Mouse (Mus musculus): Measurements from ENCODE around the gene Caprin2.
"Not testable (repeated sequence)": the region's sequence is repeated elsewhere in the genome, so short reads cannot be mapped to it uniquely, and the experiment has no call there.

Caprin2 gene

DNA sequence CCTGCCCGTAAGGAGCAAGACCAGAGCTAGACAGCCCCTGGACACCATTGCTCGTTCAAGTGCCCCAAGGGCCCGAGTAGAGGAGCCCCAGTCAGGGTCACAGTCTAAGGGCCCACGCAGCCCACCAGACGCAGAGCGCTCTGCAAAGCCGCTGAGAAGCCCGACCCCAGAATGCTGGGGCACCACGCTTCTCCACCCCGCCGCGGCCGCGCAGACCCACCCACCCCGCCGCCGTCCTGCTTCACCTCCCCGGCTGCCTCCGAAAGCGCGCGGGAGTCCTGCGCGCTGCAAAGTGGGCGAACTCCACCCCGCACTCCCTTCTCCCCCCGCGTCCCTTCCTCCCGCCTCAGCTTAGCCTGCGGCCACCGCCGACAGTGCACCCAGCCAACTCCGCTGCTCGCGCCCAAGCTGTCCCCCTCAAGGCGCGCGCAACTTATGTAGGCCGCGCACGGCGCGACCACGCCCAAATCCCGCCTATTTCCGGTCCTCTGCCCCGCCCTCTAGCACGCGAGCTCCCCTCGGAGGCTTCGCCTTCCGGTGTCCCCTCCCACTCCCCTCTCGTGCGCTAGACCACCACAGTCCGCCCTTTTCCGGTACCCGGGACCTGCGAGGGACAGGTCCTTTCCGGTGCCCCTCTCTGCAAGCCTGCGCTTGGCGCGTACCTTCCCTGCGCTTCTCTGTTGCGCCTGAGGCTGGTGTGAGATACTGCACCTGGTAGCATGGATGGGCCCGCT is at the start of gene Caprin2:
TSS of gene Caprin2 (minus strand) at position 465 of the 734 bp plus-strand sequence.
- peak; percentile 96 for ATAC-seq (ENCODE audit: insufficient number of reproducible peaks, low FRiP score, low TSS enrichment)

DNA sequence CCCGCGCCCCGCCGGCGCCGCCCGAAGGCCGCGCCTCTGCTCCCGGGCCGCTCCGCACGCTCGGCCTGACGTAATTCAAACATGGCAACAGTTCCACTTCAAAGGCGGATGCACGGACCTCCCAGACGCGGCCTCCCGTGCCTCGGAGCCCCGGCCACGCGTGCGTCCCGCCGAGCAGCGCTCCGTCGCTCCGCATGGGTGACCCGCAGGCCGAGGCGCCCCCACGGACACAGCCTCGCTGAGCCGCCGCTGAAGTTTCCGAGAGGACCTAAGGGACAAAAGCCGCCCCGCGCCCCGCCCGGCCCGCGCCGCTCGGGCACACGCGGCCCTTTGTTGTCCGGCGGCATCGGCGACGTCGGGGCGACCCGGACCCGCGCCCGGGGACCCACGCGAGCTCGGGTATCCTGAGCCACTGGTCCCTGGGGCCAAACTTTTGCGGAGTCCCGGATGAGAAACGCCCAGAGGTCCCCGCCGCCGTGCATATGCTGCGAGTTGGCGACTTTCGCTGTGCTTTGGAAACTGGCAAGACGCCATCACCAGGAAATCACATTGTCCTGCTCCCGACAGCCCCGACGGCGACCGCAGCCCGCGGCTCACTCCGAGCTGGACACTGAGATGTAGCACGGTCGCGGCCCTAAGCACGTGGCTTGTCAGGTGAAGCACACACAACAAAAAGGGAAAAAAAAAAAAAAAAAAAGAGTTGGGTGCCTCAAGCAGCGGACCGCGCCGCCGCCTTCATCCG is 48.9 kb upstream of the Caprin2 start:
- peak; percentile 17; the same call in 1 of the 2 replicates for ATAC-seq (ENCODE audit: insufficient number of reproducible peaks, low FRiP score, low TSS enrichment)

DNA sequence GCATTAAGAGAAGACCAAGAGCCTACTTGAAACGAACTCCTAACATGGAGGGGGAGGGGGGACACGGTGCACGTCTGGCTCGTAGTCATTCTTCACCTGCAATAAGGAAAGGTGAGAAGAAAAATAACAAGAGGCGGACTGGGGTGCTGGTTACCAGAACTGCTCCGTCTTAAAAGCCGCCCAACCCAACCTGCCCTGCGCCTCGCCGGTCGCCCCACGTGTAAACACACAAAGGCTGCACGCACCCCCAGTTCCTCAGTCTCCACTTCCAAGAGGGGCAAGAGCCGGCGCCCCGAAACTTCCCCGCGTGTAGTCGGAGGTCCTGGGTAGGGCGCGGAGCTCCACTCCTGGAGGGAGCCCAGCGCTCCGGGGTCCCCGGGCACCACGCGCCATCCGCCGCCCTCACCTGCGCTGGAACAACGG is 48.3 kb upstream of the Caprin2 start:
- ATAC-seq (ENCODE audit: insufficient number of reproducible peaks, low FRiP score, low TSS enrichment): no peak

DNA sequence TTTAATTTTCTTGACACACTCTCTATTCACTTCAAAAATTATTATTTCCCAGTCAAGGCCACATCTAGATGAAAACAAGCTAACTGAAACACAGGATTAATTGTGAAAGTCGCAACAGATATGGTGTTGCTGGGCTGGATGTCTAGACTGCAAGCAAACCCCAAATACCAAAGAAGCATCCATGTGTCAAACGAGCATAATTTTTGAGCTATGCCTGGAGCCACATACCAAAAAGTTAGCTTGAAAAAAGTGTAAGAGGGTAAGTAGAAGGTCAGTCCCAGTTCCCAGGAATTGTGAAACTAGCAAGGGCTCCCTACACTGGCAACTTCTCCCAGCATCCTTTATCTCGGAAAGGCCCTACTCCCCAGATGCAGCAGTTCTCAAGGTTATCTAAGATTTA is 47.7 kb upstream of the Caprin2 start:
- ATAC-seq (ENCODE audit: insufficient number of reproducible peaks, low FRiP score, low TSS enrichment): no peak

DNA sequence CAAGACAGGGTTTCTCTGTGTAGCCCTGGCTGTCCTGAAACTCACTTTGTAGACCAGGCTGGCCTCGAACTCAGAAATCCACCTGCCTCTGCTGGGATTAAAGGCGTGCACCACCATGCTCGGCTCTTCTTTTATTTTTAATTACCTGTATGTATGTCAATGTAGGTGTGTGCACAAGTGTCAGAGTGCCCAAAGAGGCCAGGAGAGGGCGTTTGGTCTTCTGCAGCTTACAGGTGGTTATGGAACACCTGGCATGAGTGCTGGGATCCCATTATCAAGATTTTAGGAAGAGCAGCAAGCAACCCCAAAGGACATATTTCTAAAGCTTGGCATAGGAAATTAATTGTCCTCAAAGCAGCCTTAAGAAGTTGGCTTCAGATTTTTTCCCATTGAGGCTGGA is 46.4 kb upstream of the Caprin2 start:
- ATAC-seq (ENCODE audit: insufficient number of reproducible peaks, low FRiP score, low TSS enrichment): no peak

DNA sequence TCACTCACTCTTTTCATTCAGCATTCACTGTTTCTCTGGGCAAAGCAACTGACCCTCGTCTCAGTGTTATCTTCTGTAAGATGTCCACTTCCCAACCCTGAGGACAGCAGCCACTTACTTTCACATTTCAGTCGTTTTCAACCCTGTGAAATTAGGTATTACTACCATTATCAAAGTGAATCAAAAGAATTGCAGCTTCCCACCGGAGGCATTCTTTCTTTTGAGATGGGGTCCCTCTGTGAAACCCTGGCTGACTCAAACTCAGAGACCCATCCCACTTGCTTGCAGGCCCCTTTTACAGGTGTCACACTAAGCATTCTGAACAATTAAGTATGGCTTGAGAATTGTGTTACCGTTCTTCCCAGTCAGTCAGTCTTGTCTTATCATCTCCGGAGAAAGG is 45.8 kb upstream of the Caprin2 start:
- ATAC-seq (ENCODE audit: insufficient number of reproducible peaks, low FRiP score, low TSS enrichment): no peak

DNA sequence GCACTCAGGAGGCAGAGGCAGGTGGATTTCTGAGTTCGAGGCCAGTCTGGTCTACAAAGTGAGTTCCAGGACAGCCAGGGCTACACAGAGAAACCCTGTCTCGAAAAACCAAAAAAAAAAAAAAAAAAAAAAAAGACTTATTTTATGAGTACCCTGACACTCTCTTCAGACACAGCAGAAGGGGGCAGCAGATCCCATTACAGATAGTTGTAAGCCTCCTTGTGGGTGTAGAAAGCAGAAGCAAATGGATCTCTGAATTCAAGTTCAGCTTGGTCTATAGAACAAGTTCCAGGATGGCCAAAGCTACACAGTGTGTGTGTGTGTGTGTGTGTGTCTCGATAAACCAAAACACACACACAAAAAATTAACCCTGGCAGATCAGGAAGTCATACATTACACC is 44.3 kb upstream of the Caprin2 start:
- not testable (repeated sequence) for ATAC-seq (ENCODE audit: insufficient number of reproducible peaks, low FRiP score, low TSS enrichment)

DNA sequence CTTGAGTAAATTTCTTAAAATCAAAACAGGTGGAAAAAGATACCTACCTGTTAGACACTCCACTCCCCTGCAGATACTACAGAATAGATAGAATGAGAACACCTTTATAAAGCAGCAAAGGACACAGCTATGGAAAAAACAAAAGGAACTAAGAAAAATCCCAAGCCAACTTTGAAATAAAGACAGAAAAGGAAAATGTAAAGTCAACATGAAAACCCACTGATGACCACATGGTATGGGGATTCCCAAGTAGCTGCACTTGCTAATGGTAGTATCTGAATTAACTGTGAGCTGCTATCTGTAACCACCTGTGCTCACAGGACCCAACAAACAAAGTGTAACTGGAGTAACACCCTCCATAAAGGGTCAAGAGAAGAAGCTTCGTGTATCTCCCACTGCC is 41.7 kb upstream of the Caprin2 start:
- ATAC-seq (ENCODE audit: insufficient number of reproducible peaks, low FRiP score, low TSS enrichment): no peak

DNA sequence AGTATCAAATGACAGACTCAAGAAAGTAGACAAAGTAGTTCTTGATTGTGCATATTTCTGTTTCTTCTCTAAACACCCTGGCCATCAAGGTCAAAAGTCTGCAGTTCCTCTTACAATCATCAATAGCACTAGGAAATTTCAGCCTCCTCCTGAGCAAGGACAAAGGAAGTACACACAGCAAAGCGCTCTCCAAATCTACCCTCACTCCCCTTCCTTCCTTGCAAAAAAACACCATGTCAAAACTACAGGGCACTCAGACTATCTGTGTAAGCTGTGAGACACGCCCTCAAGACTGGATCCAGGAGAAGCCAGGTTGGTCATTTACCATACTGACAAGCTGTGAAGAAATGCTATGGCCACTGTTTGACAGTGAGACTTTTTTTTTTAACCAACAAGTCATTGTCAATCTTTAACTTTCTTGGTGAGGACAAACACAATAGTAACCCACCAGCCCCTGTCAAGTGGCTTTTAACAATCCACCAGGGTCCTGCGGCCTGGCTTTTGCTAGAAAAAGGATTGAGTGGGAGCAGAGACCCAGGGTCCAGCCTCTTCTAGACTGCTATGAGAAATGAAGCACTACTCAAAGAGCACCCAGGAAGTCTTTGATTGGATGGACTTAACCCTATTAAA is 39.0 kb upstream of the Caprin2 start:
- no peak for ATAC-seq (ENCODE audit: insufficient number of reproducible peaks, low FRiP score, low TSS enrichment)

DNA sequence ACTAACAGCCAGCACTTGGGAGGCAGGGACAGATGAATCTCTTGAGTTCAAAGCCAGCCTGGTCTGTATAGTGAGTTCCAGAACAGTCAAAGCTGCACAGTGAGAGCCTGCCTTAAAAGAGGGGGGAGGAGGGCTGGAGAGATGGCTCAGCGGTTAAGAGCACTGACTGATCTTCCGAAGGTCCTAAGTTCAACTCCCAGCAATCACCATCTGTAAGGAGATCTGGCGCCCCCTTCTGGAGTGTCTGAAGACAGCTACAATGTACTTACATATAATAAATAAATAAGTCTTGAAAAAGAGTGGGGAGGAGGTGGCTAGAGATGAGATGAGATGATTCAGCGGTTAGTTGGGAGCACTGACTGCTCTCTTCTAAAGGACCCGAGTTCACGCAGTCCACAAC is 35.2 kb upstream of the Caprin2 start:
- no peak for ATAC-seq (ENCODE audit: insufficient number of reproducible peaks, low FRiP score, low TSS enrichment)

DNA sequence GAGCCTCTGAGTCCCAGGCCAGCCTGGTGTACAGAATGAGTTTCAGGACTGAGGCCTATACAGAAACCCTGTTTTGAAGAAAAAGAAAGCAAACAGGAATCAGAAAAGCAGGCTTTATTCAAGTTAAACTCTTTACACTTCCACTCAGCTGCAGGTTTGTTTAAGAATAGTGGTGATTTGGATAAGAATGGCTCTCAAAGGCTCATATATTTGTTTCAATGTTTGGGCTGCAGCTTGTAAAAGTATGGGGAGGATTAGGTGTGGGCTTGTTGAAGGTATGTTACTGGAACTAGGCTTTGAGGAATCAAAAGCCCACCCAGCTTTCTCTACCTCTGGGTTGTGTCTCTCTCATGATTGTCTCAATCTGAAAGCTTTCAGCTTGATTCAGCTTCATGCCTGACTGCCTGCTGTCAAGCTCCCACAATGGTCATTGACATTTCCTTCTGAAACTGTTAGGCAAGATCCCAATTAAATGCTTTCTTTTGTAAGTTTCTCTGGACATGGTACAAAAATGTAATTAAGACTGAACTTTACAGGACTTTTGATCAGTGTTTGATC is 22.9 kb upstream of the Caprin2 start:
- no peak for ATAC-seq (ENCODE audit: insufficient number of reproducible peaks, low FRiP score, low TSS enrichment)

DNA sequence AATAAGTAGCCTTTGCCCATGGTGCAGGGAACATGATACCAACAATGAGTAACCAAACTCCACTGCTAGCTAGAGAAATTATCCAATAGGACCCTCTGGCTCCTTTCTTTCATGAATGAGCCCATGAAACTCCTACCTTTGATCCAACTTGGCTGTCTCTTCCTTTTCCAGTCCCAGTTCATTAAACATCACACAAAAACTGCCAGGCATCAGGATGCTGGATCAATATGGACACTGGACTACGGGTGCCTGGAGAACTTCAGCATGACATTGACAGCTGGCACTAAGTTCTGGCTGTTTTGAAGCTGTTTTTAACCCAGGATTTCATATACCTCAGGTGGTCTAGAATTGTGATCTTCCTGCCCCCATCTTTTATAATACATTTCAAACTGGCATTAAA is 21.6 kb upstream of the Caprin2 start:
- no peak for ATAC-seq (ENCODE audit: insufficient number of reproducible peaks, low FRiP score, low TSS enrichment)

DNA sequence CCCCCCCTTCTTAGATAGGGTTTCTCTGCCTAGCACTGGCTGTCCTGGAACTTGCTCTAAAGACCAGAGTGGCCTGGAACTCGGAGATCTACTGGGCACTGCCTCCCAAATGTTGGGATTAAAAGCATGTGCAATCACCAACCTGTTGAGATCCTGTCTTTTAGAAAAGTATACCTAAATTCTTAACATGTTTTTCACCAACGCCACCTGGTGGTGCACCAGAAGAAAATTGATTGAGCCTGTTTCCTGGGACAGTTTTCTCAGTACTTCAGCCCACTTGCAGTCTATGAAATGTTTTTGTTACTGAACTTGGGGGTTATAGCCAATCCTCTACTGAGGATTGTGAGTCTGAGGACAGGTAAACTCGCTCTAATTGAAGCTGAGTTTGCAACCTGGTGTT is 20.8 kb upstream of the Caprin2 start:
- no peak for ATAC-seq (ENCODE audit: insufficient number of reproducible peaks, low FRiP score, low TSS enrichment)

DNA sequence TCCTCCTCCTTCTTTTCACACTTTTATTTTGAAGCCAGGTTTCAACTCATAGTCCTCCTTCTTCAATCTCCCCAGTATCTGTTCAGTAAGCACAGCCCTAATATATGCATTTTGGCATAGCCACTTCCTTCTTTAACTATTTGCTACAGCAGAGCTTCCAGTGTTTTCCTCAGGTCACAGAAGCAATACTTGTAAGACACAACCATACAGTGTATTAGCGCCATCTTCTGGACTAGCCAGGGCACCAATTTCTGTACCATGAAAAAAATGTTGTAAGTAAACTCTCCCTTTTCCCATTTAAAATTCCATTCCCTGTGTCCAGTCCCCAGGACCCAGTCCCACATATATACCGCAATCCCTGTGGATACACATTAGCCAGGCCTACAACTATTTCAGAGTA is 17.9 kb upstream of the Caprin2 start:
- ATAC-seq (ENCODE audit: insufficient number of reproducible peaks, low FRiP score, low TSS enrichment): peak; percentile 40; the same call in 1 of the 2 replicates

DNA sequence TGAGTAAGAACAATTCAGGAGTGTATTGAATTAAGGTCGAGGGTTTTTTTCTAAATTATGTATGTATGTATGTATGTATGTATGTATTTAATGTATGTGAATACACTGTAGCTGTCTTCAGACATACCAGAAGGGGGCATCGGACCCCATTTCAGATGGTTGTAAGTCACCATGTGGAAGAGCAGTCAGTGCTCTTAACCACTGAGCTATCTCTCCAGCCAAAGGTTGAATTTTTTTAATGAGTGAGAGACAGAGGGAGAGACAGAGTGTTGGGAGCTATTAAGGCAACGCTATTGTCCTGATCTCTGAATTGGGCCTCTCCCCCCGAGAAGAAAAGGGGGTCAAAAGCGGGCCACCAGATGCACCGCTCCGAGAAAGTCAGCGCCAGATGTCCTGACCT is 15.9 kb upstream of the Caprin2 start:
- not testable (repeated sequence) for ATAC-seq (ENCODE audit: insufficient number of reproducible peaks, low FRiP score, low TSS enrichment)

DNA sequence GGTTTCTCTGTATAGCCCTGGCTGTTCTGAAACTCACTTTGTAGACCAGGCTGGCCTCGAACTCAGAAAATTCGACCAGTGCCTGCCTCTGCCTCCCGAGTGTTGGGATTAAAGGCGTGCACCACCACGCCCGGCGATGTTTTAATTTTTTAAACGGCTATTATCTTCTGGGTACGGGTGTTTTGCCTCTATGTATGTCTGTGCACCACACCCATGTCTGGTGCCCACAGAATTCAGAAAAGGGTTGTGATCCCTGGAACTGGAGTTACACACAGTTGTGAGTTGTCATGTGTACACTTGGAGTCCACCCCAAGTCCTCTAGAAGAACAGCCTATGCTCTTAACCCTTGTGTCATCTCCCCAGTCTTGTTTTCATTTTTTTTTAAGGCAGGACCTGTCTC is 10.9 kb upstream of the Caprin2 start:
- ATAC-seq (ENCODE audit: insufficient number of reproducible peaks, low FRiP score, low TSS enrichment): no peak

DNA sequence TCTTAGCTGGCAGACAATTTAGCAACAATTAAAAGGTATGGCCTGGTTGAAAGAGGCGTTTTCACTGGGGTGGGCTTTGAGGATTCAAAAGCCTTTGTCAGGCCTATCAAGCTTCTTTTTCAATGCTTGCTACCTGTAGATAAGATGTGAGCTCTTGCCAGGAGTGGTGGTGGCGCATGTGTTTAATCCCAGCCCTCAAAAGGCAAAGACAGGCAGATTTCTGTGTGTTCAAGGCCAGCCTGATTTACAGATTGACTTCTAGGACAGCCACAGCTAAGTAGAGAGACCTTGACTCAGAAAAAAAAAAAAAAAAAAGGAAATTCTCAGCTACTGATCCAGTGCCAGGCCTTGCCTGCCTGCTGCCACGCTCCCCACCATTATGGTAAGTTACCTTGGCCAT is 6.7 kb upstream of the Caprin2 start:
- ATAC-seq (ENCODE audit: insufficient number of reproducible peaks, low FRiP score, low TSS enrichment): no peak

DNA sequence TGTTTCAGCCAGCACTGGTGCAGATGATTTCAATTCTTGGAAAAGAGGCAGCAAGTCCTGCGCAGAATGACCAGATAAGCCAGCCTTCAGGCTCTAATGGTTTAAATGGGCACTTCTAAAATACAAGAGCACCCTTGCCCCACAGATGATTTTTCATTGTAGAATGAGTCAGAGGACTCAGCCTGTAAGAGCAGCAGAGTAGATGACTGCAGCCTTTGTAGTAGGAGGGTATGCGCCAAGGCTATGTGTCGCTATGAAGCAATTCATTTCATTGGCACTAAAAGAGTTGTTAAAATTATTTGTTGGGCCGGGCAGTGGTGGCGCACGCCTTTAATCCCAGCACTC is 442 bp upstream of the Caprin2 start:
- no peak; the same call in 1 of the 2 replicates for ATAC-seq (ENCODE audit: insufficient number of reproducible peaks, low FRiP score, low TSS enrichment)

DNA sequence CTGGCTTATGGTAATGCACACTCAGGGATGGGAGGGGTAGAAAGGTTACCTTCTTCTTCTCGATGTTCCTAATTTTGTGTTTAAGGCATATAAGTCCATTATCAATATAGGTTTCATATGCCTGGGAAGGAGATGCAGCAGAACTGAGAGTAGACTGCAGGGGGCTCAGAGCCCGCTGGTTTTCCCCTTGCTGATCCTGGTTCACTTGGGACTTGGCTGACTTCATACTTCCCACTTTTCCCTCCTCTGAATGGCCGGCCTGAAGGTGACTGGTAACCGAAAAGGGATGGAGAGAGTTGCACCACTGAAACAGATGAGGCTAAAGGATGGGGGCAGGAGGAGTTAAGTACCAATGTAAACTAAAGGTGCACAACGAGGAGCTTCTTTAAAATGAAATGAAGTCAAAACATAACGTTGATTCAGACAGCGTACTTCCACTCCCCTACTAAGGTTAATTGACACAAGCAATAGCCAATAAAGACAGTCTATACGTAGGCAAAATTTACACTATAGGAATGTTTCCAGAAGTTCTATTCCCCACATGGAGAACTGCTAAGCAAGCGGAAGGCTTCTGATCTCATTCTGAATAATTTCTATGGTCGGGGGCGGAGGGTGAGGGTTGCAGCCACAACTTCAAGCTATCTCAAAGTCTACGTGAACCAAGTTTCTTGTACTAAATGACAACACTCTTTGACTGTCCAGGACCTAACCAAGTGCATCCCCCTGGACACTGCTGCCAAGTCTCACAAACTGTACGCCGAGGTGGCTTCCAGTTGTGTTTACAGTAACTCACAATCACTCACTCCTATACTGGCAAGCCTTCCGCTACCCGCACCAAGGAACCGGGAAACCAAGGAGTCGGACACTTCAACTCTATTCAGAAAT is 907 bp downstream of the Caprin2 start:
- no peak for ATAC-seq (ENCODE audit: insufficient number of reproducible peaks, low FRiP score, low TSS enrichment)

DNA sequence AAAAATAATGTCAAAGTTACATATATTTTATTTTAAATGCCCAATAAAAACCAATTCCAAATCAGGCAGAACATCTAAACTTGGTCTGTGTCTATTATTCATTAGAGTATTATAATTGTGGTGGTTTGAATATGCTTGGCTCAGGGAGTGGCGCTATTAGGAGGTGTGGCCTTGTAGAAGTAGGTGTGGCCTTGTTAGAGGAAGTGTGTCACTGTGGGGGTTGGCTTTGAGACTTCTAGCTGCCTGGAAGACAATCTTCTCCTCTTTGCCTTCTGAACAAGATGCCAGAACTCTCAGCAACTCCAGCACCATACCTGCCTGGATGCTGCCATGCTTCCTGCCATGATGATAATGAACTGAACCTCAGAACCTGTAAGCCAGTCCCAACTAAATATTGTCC is 22.1 kb downstream of the Caprin2 start:
- ATAC-seq (ENCODE audit: insufficient number of reproducible peaks, low FRiP score, low TSS enrichment): no peak

Data from cerebellum, adult (tissue).